Mouse (Mus musculus): ENCODE measurements around the gene Pex10. TPM values are rescaled to one million over a fixed set of nuclear protein-coding genes. Genes with fewer than 3 reads are reported as not detected.
A peak's percentile ranks its signal among the peaks of the same experiment; 100 is the strongest.

Pex10 gene
- 10 to 100 TPM; 21.5 to 22.0 TPM for total RNA-seq (2021)
- long read RNA-seq, partial matches to known transcripts: 0 of 7 reads
- long read RNA-seq, other reads (novel, unspliced or antisense): 2 of 7 reads

- DNase-seq (ENCODE audit: low spot score in 2 of 2): peak; percentile 96 to 97
Observed at GRCm38 (mm10) chr4:155066834-155067522, at the start of gene Pex10. Gene Pex10 (plus strand): TSS chr4:155067016.

- no peak for DNase-seq (ENCODE audit: low spot score in 2 of 2)
Observed at GRCm38 (mm10) chr4:155017253-155017878, 49.5 kb upstream of the Pex10 start.

DNA sequence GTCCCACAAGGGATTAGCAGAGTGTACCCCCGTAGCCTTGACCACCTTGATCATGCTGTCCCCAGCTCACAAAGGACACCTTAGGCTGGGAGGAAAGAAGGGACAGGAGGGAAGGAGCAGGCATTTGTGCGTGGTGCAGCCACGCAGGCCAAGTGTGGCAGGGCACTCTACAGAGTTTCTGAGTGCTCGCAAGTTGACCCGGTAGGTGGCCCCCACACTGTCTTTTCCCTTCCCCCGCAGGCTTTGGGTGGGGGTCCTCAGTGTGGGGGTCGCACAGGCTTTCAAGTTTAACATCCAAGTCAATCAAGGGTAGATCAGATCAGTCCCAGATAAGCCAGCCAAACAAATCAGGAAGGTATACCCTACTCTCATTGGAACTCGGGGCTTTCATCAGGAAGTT, 48.8 kb upstream of the Pex10 start:
- no peak for DNase-seq (ENCODE audit: low spot score in 2 of 2)

DNA sequence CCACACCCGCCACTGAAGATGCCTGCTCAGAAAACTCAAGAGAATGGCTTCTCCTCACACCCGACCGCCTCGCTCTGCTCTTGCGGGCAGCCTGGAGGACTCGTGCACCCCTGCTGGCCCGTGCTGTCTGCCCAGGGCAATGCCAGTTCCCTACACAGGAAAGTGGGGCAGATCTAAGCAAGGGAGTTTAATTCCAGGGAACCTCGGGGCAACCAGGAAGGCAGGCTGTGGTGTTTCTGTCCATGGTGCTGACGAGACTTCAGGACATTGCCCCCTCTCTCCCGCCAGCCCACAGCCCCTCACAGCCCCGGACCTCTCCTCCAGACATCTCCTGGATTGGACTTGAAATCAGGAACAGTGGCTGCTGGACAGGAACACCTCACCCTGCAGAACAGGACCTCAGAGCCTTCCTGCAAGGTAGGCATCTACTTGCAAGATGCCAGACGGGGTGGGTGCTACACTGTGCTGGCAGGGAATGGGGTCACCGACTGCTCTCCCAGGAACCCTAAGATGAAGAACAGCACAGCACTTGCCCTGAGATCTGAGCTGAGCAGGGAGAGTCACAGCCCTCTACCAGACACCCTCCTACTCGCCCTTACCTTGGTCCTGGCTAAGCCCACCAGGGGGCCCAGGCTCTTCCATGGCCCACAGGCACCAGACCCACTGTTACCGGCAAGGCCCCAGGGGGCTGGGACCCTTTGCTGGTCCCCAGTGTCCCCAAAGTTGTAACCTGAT, 48.0 kb upstream of the Pex10 start:
- DNase-seq (ENCODE audit: low spot score in 2 of 2): no peak

- DNase-seq (ENCODE audit: low spot score in 2 of 2): no peak
Observed at GRCm38 (mm10) chr4:155019336-155019847, 47.4 kb upstream of the Pex10 start.

GRCm38 (mm10) chr4:155020141-155020540, 46.7 kb upstream of the Pex10 start:
- no peak for DNase-seq (ENCODE audit: low spot score in 2 of 2)

DNA sequence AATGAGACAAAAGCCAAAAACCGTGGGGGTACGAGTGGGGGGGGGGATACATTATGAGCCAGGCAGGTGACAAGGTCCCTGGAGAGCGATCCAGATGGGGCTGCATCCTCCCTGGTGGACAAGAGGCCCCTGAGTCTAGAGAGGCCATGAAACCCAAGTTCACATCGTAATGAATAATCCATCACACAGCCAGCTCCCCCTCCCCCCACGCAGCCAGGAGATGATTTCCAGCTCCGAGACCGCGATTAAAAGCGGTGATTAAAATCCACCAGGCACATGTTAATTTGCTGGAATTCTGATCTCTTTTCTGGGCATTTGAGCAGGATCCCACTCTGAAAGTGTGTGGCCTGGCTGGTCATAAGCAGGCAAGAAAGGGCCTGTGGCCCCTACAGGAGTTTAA, 46.0 kb upstream of the Pex10 start:
- DNase-seq (ENCODE audit: low spot score in 2 of 2): no peak

DNA sequence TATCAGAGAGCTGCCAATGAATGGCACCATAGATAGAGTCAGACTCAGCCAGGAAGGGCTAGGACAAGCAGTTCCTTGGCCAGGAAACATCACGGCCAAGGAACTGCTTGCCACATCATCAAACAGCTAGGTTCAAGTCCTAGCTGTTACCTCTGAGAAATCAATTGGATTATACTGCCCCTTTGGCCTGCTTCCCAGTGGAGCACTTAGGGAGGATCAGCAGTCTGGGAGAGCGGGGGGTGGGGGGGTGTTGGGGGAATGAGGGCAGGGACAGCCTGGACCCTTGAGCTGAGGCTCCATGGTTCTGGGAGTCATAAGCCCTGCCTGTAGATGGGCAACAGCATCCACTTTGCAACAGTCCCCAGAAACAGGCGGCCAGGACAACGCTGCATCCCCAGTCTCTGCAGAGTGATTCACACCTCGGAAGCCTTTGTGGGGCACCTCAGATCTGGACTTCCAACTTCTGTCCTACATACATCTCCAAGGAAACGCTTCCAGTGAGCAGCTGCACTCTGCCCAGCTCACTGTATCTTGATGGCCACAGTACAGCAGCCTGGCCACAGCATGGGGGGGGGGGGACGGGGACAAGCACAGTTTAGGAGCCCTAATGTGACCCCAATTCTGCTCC, 44.5 kb upstream of the Pex10 start:
- no peak for DNase-seq (ENCODE audit: low spot score in 2 of 2)

GRCm38 (mm10) chr4:155024170-155025010, 42.4 kb upstream of the Pex10 start:
- no peak for DNase-seq (ENCODE audit: low spot score in 2 of 2)

DNA sequence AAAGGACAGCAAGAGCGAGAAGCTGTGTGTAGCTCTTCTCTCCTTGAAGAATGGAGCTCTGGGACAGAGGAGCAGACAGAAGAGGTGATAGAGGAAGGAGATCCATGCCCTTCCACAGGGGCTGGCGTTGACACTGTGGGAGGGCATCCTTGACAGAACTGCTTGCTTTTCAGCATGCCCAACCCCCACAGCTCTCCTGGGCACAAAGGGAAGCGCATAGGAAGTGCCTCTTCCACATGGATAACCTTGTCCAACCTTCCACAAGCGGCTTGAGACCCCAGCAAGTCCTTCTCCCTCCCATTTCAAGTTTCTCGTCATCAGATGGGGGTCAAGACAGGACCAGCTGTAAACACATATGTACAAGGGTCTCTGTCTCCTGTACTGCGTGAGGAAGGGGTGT, 33.7 kb upstream of the Pex10 start:
- DNase-seq (ENCODE audit: low spot score in 2 of 2): no peak

GRCm38 (mm10) chr4:155034202-155034601, 32.6 kb upstream of the Pex10 start:
- no peak for DNase-seq (ENCODE audit: low spot score in 2 of 2)

GRCm38 (mm10) chr4:155034787-155035186, 32.0 kb upstream of the Pex10 start:
- DNase-seq (ENCODE audit: low spot score in 2 of 2): peak in 1 of 2 experiments; percentile 51

DNA sequence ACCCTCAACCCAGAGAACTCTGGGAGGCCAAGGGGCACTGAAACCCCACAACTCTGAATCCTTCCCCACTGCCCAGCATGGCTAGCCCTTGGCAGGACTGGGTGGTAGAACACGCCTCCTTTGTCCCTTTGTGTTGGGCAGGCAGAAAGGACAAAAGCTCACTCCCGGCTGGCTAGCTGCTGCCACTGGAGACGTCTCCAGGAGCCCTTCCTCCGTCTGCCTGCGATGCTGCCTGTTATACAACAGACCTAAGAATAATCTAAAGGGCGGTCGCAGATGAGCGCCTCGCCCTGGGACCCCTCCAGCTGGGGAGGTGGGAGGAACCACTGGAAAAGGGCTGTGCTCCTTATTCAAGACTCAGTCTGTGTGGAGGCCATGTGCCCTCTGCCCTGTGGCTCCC, 26.6 kb upstream of the Pex10 start:
- DNase-seq (ENCODE audit: low spot score in 2 of 2): peak in 1 of 2 experiments; percentile 44

GRCm38 (mm10) chr4:155040696-155041095, 26.1 kb upstream of the Pex10 start:
- no peak for DNase-seq (ENCODE audit: low spot score in 2 of 2)

GRCm38 (mm10) chr4:155042606-155043288, 24.1 kb upstream of the Pex10 start:
- DNase-seq (ENCODE audit: low spot score in 2 of 2): peak in 1 of 2 experiments; percentile 59

- no peak for DNase-seq (ENCODE audit: low spot score in 2 of 2)
Observed at GRCm38 (mm10) chr4:155043289-155043625, 23.6 kb upstream of the Pex10 start.

DNA sequence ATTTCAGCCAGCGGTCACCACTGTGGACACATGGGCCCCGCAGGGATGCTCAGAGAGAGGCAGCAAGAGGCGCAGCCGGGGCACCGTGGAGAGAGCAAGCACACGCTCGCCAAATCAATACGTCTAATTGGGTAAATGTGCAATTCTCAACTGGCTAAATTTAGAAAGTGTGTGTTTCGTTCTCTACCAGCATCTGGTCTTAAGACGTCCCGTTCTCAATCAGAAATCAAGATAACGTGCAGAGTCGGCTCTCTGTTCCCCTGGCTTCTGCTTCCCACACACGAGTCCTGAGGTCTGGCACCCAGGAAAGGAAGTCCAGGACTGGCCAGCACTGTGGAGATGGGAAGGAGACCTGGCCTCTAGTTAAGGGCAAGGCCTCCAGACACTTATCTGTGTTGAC, 20.2 kb upstream of the Pex10 start:
- DNase-seq (ENCODE audit: low spot score in 2 of 2): peak in 1 of 2 experiments; percentile 55

GRCm38 (mm10) chr4:155050116-155050515, 16.7 kb upstream of the Pex10 start:
- DNase-seq (ENCODE audit: low spot score in 2 of 2): no peak

DNA sequence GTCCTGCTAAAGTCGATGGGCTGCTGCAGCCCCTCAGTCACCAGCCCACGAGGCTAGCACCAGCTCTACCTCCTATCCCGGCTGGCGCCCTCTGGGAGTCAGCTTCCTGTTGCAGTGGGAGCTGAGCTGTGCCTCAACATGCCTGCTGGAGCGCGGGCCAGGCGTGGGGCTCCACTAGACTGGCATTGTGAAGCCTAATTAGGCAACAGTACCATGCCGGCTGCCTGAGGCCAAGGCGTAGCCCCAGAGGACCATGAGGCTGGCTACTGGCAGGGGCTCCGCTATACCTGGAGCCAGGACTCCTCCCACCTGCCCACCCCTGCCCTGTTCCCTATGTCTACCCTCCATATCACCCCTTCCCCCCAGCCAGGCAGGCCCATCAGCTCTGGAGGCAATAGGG, 10.1 kb upstream of the Pex10 start, which contains the start of gene Plch2:
TSS of gene Plch2 (minus strand) at position 61 of the 400 bp plus-strand sequence.
- DNase-seq (ENCODE audit: low spot score in 2 of 2): no peak

GRCm38 (mm10) chr4:155058325-155058724, 8.5 kb upstream of the Pex10 start:
- no peak for DNase-seq (ENCODE audit: low spot score in 2 of 2)
